Mouse (Mus musculus) midbrain, embryonic 11.5 days (tissue): ENCODE measurements around the gene Gcn1l1. TPM values are rescaled to one million over a fixed set of nuclear protein-coding genes. Genes with fewer than 3 reads are reported as not detected.
"Not testable (repeated sequence)": the region's sequence is repeated elsewhere in the genome, so short reads cannot be mapped to it uniquely, and the experiment has no call there.

Experiments used
- ATAC-seq: fragments of 200-750 bp; cut with Nextera tagmentation; 2 replicates; pipeline ENCODE4 v1.8.0; 2017; ENCODE audit warnings: moderate TSS enrichment, moderate library complexity; ENCODE audit not compliant: low FRiP score
- DNase-seq: peaks from one replicate; pipeline ENCODE4 v3.0.0; 2015; ENCODE audit warnings: low spot score; ENCODE audit errors: missing footprints
- H3K27ac ChIP-seq: fragments of 300-500 bp; sonication (generic); 2 replicates; pipeline ENCODE4 v1.5.1; 2014; ENCODE audit warnings: low read depth, low read length
- H3K27me3 ChIP-seq: fragments of 300-500 bp; sonication (generic); 2 replicates; pipeline ENCODE4 v1.6.1; 2014; ENCODE audit warnings: mild to moderate bottlenecking, low read length, moderate library complexity, mixed read lengths; ENCODE audit not compliant: control insufficient read depth, insufficient read depth
- H3K36me3 ChIP-seq: fragments of 300-500 bp; sonication (generic); 2 replicates; pipeline ENCODE4 v1.6.1; 2014; ENCODE audit warnings: mild to moderate bottlenecking, low read length, moderate library complexity, mixed read lengths; ENCODE audit not compliant: control insufficient read depth, insufficient read depth
- H3K4me1 ChIP-seq: fragments of 300-500 bp; sonication (generic); 2 replicates; pipeline ENCODE4 v1.6.1; 2014; ENCODE audit warnings: low read length; ENCODE audit not compliant: control insufficient read depth, insufficient read depth
- H3K4me2 ChIP-seq: fragments of 300-500 bp; sonication (generic); 2 replicates; pipeline ENCODE4 v1.6.1; 2014; ENCODE audit warnings: mild to moderate bottlenecking, moderate library complexity
- H3K4me3 ChIP-seq: fragments of 300-500 bp; sonication (generic); 2 replicates; pipeline ENCODE4 v1.5.1; 2014; ENCODE audit warnings: low read depth, low read length
- H3K9ac ChIP-seq: fragments of 300-500 bp; sonication (generic); 2 replicates; pipeline ENCODE4 v1.6.1; 2014; ENCODE audit warnings: low read length
- H3K9me3 ChIP-seq: fragments of 300-500 bp; sonication (generic); 2 replicates; pipeline ENCODE4 v1.6.1; 2016; ENCODE audit warnings: low read length; ENCODE audit not compliant: control insufficient read depth
- WGBS: fragments of 180-500 bp; shearing (Covaris S2); extraction: QIAGEN DNeasy Blood & Tissue Kit; methylation state at CpG from one replicate; pipeline ENCODE4 v1.1.7; 2014; 5-methylcytosine and 5-hydroxymethylcytosine counted together
- polyA plus RNA-seq: library from polyadenylated mRNA; unstranded; fragments of >200 nt; fragmentation: Nextera tagmentation; extraction: Ambion mirVana; gene quantifications from 2 replicates; pipeline ENCODE4 v1.2.1, GENCODE M21; 2014

The Gcn1l1 gene
- 27.6 and 32.2 TPM in 2 replicates for polyA plus RNA-seq

DNA sequence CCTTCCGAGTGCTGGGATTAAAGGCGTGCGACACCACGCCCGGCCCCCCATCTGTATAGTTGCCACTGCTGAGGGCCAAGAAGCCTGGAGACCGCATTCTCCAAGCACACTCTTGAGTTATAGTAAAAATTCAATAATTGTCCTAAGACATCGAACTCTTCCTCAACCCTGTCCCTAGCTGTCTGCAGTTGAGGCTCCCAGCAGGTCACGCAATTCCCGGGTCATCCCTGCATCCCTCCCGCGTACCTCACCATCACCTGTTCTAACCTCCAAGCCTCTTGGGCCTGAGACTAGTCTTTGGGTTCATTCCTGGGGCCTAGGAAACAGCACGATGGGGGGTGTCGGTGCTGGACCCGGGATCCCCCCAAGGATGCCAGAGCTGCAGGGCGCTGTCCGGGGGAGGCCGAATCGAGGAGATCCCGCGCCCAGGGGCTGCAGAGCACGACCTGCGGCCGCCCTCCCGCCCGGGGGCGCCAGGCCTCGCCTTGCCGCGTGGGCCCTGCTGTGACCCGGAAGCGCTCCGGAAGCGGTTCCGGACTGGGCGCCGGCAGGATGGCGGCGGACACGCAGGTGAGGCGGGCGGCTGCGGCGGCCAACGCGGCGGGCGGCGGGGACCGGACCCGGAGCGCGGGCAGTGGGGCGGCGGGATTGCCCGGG, at the start of gene Gcn1l1:
TSS of gene Gcn1l1 (plus strand) at position 518 of the 657 bp plus-strand sequence.
- no peaks in the 10 kb centered on the region for H3K9me3 ChIP-seq
- no peaks in the 10 kb centered on the region for H3K27me3 ChIP-seq
- peaks cover 10% of the 10 kb centered on the region for H3K36me3 ChIP-seq
- H3K4me3 ChIP-seq: peak within 1 kb of the TSS; percentile 73
- H3K9ac ChIP-seq: peak within 1 kb of the TSS; percentile 84
- H3K4me1 ChIP-seq: peaks cover 20% of the 10 kb centered on the region
- DNase-seq (peak; percentile 97), ATAC-seq (peak; percentile 92)
- H3K4me2 ChIP-seq: peak within 1 kb of the TSS; percentile 68
- WGBS: 2% methylated on average over 47 of the region's 55 CpGs
- H3K27ac ChIP-seq: peak within 1 kb of the TSS; percentile 40; the same call in 1 of the 2 replicates

DNA sequence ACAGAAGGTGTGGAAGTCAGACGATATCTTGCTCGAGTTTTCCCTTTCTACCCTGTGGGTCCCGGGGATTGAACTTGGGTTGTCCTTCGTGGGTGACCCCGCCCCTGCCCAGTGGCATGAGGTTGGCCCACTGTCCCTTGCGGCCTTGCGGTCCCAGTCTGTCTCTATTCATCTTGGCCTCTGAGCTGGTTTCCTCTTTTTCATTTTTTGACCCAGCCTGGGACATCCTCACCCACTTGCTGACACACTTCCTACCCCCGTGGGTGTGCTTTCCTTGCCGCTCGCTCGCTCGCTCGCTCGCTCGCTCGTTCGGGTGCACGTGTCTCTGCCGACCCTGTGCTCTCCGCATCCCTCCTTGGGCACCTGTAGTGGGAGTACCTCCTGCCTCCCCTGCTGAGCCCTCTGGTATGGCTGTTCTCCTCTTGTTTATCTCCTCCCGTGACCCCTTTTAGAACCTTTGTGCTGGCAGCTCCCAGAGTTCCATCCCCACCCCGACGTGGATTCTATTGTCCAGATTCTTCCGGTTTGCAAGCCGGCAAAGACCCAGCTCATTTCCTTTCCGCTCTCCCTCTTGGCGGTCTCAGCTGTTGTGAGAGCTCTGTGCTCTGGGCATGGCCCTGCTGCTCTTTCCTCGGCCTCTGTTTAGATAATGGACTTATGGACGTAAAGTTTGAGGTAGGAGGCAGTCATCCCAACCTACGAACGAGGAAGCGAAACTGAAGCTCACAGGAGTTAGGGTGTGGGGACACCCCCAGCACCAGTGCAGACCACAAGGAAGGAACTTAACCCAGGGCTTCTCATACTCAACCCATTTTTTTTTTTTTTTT, 48.8 kb upstream of the Gcn1l1 start:
- H3K4me3 ChIP-seq: no peak overlapping the region
- WGBS: 84% methylated on average over 32 of the region's 32 CpGs
- no peaks in the 10 kb centered on the region for H3K9me3 ChIP-seq
- ATAC-seq: no peak
- 0 out of 2 replicates have a peak, but pooled peaks cover 2% of the 10 kb centered on the region for H3K4me1 ChIP-seq
- H3K27me3 ChIP-seq: no peaks in the 10 kb centered on the region
- H3K36me3 ChIP-seq: no peaks in the 10 kb centered on the region
- no peak overlapping the region for H3K4me2 ChIP-seq
- no peak overlapping the region for H3K27ac ChIP-seq
- peak; percentile 82 for DNase-seq
- no peak overlapping the region for H3K9ac ChIP-seq

DNA sequence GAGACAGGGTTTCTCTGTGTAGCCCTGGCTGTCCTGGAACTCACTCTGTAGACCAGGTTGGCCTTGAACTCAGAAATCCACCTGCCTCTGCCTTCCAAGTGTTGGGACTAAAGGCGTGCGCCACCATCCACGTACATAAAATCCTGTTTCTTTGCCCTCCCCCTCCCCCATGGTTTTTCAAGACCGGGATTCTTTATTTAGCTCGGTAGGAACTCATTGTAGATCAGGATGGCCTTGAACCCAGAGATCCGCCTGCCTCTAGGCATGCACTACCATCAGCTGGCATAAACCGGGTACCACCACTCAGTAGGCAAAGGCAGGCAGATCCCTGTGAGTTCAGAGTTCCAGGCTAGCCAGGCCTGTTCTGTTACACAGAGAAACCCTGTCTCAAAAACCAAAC, 48.1 kb upstream of the Gcn1l1 start:
- Histone ChIP-seq H3K4me1 (0 out of 2 replicates have a peak, but pooled peaks cover 2% of the 10 kb centered on the region), H3K36me3 (no peaks in the 10 kb centered on the region), H3K27ac (no peak overlapping the region), H3K4me3 (no peak overlapping the region), H3K27me3 (no peaks in the 10 kb centered on the region), H3K9ac (no peak overlapping the region), H3K4me2 (no peak overlapping the region), H3K9me3 (no peaks in the 10 kb centered on the region)
- ATAC-seq (no peak), DNase-seq (peak; percentile 76)
- WGBS: 94% methylated on average over 7 of the region's 7 CpGs

DNA sequence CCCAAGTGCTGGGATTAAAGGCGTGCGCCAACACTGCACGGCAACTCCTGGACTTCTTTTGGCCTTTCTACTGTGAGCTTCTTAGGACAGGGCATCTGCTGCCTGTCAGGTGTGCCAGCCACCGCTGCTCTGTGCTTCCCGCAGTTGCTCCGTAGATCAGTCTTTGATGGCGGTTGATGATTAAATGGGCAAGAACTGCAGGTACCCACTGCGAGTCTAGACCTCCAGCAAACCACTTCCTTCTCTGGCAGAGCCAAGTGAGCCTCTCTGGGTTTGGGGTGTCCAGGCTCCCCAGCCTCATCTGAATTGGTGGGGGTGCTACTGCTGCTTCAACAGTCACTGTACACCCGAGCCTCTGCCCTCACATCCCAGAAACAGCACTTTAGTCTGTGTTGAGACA, 47.6 kb upstream of the Gcn1l1 start:
- no peak for ATAC-seq
- peak; percentile 54 for DNase-seq
- Histone ChIP-seq H3K27ac (no peak overlapping the region), H3K9ac (no peak overlapping the region), H3K4me3 (no peak overlapping the region), H3K27me3 (no peaks in the 10 kb centered on the region), H3K4me2 (no peak overlapping the region), H3K9me3 (no peaks in the 10 kb centered on the region), H3K4me1 (0 out of 2 replicates have a peak, but pooled peaks cover 2% of the 10 kb centered on the region), H3K36me3 (no peaks in the 10 kb centered on the region)
- 95% methylated on average over 9 of the region's 9 CpGs for WGBS

DNA sequence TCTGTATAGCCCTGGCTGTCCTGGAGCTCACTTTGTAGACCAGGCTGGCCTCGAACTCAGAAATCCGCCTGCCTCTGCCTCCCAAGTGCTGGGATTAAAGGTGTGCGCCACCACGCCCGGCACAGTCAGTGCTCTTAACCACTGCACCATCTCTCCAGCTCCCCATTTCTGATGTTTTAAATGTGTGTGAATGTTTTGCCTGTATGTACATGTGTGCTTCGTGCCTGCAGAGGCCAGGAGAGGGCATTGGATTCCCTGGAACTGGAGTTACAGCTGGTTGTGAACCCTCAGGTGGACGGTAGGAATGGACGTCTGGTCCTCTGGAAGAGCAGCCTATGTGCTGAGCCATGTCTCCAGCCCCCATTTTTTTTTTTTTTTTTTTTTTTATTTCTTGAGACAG, 46.8 kb upstream of the Gcn1l1 start:
- H3K4me2 ChIP-seq, H3K4me3 ChIP-seq, H3K9me3 ChIP-seq, H3K27me3 ChIP-seq, H3K36me3 ChIP-seq, H3K9ac ChIP-seq, ATAC-seq, H3K27ac ChIP-seq, H3K4me1 ChIP-seq: not testable (repeated sequence)
- 93% methylated on average over 7 of the region's 8 CpGs for WGBS
- DNase-seq: peak; percentile 31

DNA sequence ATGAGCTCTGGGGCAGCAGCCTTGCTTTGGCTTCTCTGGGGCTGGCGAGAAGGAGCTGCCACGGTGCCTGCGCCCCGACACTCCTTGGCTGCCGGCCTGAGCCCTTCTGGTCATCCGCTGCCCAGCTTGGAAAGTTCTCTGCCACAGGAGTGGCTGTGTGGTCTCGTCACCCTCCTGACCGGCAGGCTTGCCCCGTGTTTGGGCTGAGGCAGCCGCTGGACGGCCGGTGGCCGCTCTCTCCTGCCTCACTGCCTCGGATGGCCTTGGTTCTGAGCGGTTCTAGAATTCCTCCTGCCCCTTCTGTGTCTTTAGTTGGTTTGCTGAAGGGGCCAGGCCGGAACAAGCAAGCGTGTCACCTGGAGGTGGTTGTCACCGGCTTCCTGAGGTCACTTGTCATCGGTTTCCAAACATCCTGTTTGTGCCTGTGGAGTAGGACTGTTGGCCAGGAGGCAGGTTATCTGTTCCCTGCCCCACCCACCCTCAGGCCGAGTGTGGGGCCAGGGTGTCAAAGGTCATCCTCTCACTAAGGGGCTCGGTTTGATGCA, 44.7 kb upstream of the Gcn1l1 start:
- Histone ChIP-seq H3K9ac (no peak overlapping the region), H3K4me2 (no peak overlapping the region), H3K9me3 (no peaks in the 10 kb centered on the region), H3K4me3 (no peak overlapping the region), H3K36me3 (no peaks in the 10 kb centered on the region), H3K27me3 (no peaks in the 10 kb centered on the region), H3K27ac (no peak overlapping the region), H3K4me1 (peaks cover 12% of the 10 kb centered on the region; the same call in 1 of the 2 replicates)
- ATAC-seq (no peak), DNase-seq (peak; percentile 51)
- WGBS: 74% methylated on average over 21 of the region's 21 CpGs

DNA sequence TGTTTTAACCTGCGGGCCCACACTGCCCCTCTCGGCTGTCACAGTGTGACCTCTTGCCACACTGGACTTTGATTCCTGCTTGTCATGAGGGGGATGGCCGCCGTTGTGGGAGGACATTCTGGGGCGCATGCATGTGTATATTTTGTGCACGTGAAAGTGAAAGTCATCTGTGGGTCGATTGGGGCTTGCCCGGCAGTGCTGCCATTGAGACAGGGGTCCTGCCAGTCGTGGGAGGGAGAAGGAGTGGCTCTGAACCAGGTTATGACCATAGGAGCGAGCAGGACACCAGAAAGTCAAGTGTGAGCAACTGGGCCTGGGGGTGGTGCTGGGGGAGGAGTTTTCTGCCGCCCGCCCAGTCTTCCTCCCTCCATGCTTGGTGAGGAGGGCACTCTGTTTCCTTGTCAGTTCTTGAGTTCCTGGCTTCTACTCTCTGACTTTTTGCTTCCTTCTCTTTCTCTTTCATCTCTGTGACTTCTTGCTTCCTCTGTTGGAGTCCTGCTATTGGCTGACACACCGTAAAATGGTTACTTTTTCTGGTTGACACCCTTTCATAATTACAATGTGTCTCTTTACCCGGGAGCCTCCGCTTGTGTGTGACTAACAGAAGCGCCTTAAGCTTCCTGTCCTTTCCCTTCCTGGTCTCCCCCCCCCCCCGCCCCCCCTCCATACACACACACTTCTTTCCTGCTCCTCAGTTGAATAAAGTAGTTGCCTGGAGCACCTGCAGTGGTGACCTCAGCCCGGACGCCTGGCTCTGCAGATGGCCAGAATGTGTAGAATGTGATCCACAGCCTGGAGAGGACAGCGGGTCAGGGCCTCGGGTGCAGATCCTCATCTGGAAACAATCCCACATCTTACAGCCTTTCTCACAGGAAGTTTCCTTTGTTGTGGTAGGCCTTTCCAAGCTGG, 43.2 kb upstream of the Gcn1l1 start:
- no peak overlapping the region for H3K9ac ChIP-seq
- H3K4me3 ChIP-seq: no peak overlapping the region
- no peak overlapping the region for H3K4me2 ChIP-seq
- no peaks in the 10 kb centered on the region for H3K27me3 ChIP-seq
- WGBS: 75% methylated on average over 21 of the region's 21 CpGs
- H3K27ac ChIP-seq: no peak overlapping the region
- DNase-seq: peak; percentile 73
- no peaks in the 10 kb centered on the region for H3K9me3 ChIP-seq
- no peaks in the 10 kb centered on the region for H3K36me3 ChIP-seq
- peaks cover 12% of the 10 kb centered on the region; the same call in 1 of the 2 replicates for H3K4me1 ChIP-seq
- ATAC-seq: no peak

DNA sequence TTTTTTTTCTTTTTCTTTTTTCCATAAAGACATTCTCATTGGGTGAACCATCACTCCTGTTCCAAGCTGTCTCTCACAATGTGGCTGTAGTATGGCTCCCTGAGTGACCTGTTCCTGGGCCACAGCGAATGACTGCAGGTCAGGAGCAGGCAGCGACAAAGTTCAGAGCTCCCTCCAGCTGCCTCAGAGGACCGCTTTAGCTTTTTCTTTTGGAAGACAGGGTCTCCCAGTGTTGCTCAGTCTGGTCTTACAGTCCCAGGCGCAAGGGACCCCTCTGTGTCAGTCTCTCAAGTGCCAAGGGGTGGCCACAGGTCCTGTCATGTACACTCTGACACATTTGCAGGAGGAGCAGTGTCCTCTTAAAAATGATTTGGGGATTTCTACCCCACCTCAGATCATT, 42.5 kb upstream of the Gcn1l1 start:
- H3K9ac ChIP-seq: no peak overlapping the region
- H3K36me3 ChIP-seq: no peaks in the 10 kb centered on the region
- 87% methylated on average over 4 of the region's 4 CpGs for WGBS
- no peak overlapping the region for H3K27ac ChIP-seq
- peak; percentile 71 for DNase-seq
- no peaks in the 10 kb centered on the region for H3K9me3 ChIP-seq
- no peak for ATAC-seq
- H3K4me3 ChIP-seq: no peak overlapping the region
- no peaks in the 10 kb centered on the region for H3K27me3 ChIP-seq
- H3K4me1 ChIP-seq: peaks cover 12% of the 10 kb centered on the region; the same call in 1 of the 2 replicates
- H3K4me2 ChIP-seq: no peak overlapping the region
